Mouse (Mus musculus) testis, postnatal 14 days (tissue): ENCODE data around the gene Nfe2l1.
"Not testable (repeated sequence)": the region's sequence is repeated elsewhere in the genome, so short reads cannot be mapped to it uniquely, and the experiment has no call there.

Experiments
- DNase-seq: peaks from one replicate; pipeline ENCODE4 v3.0.0; 2021; ENCODE audit warnings: low spot score

Gene Nfe2l1

DNA sequence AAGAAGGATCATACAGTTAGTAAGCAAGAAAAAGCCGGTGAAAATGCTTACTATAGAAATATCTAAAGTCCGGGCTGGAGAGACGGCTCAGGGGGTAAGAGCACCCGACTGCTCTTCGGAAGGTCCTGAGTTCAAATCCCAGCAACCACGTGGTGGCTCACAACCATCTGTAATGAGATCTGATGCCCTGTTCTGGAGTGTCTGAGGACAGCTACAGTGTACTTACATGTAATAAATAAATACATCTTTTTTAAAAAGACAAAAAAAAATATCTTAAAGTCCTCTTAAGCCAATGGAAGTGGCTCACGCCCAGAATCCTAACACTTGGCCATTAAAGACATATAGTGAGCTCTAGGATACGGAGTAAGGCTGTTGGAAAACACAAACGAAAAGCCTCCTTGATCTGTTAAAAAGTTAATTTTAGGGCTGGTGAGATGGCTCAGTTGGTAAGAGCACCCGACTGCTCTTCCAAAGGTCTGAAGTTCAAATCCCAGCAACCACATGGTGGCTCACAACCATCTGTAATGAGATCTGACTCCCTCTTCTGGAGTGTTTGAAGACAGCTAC lies 51.6 kb downstream of the Nfe2l1 start:
- DNase-seq, result not testable (repeated sequence)

DNA sequence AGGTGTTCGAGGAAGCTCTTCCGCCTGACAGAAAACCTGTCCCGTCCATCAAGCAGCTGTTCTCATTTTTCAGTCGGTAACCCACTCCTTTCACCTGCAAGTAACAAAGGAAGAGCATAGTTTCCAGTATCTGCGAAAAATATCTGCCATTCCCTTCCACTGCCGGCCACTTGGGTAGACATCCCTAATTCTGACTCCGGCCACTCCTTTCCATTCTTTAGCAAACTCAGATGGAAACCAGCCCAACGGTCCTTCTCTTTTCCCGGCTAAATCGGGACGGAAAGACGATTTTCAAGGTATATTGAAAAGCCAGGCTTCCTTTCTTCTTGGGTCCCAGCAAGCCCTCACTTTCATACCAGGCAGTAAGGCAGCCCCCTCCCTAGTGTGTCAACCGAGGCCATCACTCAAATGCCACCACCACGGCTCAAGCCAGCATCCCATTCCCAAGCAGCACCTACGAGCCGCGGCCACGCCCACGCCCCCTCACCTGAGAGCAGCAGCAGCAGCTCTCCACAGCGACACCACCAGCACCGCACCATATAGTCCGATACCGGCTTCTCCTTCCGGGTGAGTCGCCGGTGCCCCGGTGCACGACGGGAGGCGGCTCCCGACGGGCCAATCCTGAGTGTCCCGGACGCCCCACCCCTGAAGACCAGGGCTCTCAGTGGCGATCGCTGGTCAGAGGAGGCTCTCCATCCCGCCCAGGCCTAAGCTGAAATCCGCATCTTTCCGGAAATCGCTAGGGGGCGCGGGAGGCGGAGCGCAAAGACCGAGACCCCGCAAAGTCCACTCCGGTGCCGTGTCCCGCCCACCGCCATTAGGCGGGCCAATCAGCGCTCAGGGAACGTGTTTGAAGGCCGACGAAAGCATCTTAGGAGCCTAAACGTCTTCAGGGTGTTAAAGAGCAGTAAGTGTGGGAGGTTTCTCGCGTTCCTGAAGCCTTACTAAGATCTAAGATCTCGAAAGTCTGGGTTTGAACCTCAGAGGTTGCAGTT lies 52.5 kb downstream of the Nfe2l1 start, which contains the start of gene Snx11:
TSS of gene Snx11 (minus strand) at position 592 of the 995 bp plus-strand sequence.
- DNase-seq, result peak; percentile 97

DNA sequence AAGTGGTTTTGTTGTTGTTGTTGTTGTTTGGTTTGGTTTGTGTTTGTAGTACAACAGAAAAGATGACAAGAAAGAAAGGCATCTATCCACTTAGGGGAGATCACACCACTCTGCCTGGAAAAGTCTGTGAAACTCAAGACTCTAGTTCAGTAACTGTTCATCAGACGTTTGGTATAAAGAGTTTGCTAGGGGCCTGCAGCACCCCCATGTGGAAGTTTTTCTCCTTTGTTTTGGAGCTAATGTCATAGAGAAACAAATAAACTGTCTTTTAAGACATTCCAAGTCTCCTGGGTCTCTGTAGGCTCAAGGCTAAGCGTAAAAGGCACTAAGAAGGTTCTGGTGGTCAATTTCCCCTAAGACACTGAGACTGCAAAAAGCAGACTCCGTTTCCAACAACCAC lies 53.7 kb downstream of the Nfe2l1 start:
- DNase-seq, result no peak

DNA sequence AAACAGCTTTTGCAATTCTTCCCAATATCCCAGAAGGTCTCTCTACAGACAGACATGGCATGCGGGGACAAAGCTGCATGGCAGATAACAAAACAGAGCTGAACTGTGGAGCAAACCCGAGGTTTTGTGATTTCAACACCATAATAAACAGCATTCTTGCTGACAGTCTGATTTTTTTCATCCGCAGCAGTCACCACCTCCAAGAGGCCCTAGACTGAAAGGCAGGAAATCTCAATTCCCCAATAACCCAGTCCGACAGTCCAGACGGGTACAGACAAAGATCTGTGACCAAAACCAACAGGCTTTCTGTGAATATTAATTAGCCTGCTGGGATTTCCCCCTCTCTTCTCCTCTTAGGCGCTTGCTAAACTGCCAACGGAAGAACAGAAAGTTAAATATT lies 54.1 kb downstream of the Nfe2l1 start:
- DNase-seq, result no peak

DNA sequence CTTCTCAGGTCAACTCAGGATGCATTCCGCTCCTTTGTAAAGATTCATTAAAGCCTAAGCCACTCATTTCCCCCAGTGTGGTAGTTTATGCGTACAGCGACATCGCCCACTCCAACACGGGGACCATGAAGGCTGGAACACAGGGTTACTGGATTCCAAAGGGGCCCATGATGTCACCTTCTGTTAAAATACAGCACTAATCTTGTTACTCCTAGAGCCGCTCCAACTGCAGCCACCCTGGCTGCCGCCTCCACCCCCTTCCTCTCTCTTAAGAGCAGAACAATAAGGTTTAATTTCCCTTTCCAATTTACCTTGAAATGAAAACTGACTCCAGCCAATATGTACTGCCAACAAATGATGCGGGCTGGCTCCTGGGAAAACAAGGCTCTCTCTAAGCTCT lies 54.7 kb downstream of the Nfe2l1 start:
- no peak for DNase-seq

DNA sequence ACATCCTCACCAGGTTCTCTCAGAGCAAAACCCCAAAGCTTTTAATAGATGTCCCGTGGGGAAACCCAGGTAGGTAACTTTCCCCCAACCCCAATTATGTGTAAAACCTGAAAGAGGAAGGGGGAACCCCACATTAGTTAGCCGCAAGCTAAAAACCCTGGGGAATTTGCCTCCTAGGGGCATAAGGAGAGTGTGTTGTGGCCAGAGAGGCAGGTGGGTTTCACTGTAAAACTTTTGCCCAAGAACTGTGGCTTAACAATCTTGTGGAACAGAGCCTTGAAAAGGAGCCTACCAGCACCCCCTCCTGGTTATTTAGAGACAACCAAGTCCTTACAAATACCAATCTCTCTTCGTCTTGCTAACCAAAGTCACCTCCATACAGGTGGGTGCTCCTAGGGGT lies 55.2 kb downstream of the Nfe2l1 start:
- DNase-seq, result no peak

DNA sequence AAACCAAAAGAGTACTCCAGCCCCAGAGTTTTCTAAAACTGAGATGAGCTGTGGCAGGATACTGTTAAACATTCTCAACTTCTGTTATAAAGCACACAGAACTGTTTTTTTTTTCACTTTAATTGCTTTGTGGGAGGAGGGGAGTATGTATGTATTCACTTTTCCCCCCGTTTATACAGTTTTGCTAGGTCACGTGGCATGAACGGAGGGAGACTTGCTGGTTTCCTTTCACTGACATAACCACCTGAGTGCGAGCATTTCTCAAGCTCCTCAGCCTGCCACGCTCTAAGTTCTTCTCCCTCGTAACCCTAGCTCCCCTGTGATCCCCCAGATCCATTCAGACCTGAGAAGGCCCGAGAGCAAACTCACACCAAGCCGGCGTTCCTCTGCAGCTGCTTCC lies 57.4 kb downstream of the Nfe2l1 start:
- no peak for DNase-seq

DNA sequence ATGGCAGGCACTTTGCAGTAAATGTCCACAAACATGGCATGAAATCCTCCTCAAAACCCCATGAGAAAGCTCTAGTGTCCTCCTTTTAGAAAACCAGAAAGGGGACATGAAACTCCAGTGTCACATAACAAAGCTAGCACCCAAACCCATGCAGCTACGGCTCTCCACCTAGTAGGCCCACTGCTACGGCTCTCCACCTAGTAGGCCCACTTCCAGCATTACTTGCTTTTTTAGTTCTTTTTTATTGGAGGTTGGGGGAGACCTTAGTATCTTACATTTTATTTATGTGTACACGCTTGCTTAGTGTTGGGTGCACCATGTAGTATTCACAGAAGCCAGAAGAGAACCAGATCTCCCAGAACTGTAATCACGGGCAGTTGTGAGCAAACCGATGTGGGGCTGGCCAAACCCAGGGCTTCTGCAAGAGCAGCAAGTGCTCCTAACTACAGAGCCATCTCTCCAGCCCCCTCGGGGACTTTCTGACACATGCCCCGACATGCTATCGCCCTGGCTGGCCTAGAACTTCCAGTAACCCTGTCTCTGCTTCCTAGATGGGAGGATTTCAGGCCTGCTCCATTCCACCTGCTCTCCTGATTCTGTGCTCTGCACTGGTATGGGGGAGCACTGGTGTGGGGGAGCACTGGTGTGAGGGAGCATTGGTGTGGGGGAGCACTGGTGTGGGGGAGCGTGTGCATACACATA lies 58.3 kb downstream of the Nfe2l1 start:
- DNase-seq, result no peak

DNA sequence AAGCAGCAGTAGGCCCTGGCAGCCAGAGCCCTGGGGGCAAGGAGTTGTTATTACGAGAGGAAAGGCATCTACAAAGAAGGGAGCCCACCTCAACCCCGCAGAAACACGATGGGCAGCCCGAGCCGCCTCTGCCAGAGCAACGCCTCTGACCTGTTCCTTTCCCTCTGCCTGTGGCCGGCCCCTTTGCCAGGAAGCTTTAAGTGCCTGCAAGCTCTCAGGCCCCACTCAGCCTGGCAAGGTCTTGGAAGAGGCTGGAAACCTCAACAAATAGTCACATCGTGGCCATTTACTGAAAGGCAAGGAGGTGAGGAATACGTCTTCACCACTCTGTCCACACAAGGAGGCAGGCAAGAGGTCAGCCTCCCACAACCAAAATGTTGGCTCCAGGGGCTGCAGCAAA lies 61.5 kb downstream of the Nfe2l1 start:
- no peak for DNase-seq
